Mouse (Mus musculus) megakaryocyte, embryonic 14.5 days (primary cell): ENCODE measurements around the gene Usp54.

Experiments
- FLI1 ChIP-seq: IDR thresholded peaks from 2 replicates; pipeline ENCODE4 v1.6.1; 2012; ENCODE audit warnings: low read length, inconsistent platforms, mixed read lengths
- GATA1 ChIP-seq: IDR thresholded peaks from 3 replicates; pipeline ENCODE4 v1.6.1; 2012; ENCODE audit warnings: mixed read lengths, low read length, inconsistent platforms, borderline replicate concordance

- TF ChIP-seq GATA1, result no peak
- TF ChIP-seq FLI1, result no peak
These were observed 111.2 kb downstream of the Usp54 start for GRCm38 (mm10) chr14:20529643-20530042.
